Mouse (Mus musculus) mesoderm, embryonic 11.5 days (tissue): Measurements from ENCODE around the gene Sel1l3.

Experiments used
- DNase-seq: peaks from one replicate; pipeline ENCODE4 v3.0.0-alpha.2; 2012; ENCODE audit warnings: low read depth, low spot score

Sel1l3 gene

GRCm38 (mm10) chr5:53087452-53087851 lies 126.3 kb downstream of the Sel1l3 start:
- no peak for DNase-seq

- DNase-seq, result no peak
These were observed 135.3 kb downstream of the Sel1l3 start for GRCm38 (mm10) chr5:53078453-53078852.

- no peak for DNase-seq
These were observed 139.2 kb downstream of the Sel1l3 start for GRCm38 (mm10) chr5:53074553-53074952.

GRCm38 (mm10) chr5:53061532-53062130 lies 152.1 kb downstream of the Sel1l3 start:
- no peak for DNase-seq
